Mouse (Mus musculus): ENCODE results near the gene Cass4. TPM values are rescaled to one million over a fixed set of nuclear protein-coding genes. Genes with fewer than 3 reads are reported as not detected.

Cass4 gene
- polyA plus RNA-seq, 1 experiment from 2014 or later, result 0.33 TPM

- H3K9ac ChIP-seq, result no peak overlapping the region
- peak overlapping the region; percentile 14; the same call in 1 of the 2 replicates for H3K27ac ChIP-seq
- no peak for ATAC-seq (ENCODE audit: insufficient number of reproducible peaks, low FRiP score, low TSS enrichment, low read depth)
- peaks cover 18% of the 10 kb centered on the region for H3K36me3 ChIP-seq
- H3K4me2 ChIP-seq, result no peak overlapping the region
- peaks cover 6% of the 10 kb centered on the region for H3K4me1 ChIP-seq
- H3K27me3 ChIP-seq, result no peaks in the 10 kb centered on the region; the same call in 1 of the 2 replicates
- H3K4me3 ChIP-seq, result no peak overlapping the region
- no peaks in the 10 kb centered on the region for H3K9me3 ChIP-seq
- WGBS, result 34% methylated on average over 8 of the region's 8 CpGs
These were observed 80.0 kb downstream of the Cass4 start for GRCm38 (mm10) chr2:172473591-172473990.

GRCm38 (mm10) chr2:172474970-172475369 is 81.4 kb downstream of the Cass4 start:
- no peaks in the 10 kb centered on the region; the same call in 1 of the 2 replicates for H3K27me3 ChIP-seq
- no peak overlapping the region for H3K4me3 ChIP-seq
- H3K9me3 ChIP-seq, result no peaks in the 10 kb centered on the region
- H3K27ac ChIP-seq, result no peak overlapping the region
- H3K4me1 ChIP-seq, result peaks cover 6% of the 10 kb centered on the region
- 32% methylated on average over 6 of the region's 6 CpGs for whole genome bisulfite sequencing
- no peak for ATAC-seq (ENCODE audit: insufficient number of reproducible peaks, low FRiP score, low TSS enrichment, low read depth)
- H3K4me2 ChIP-seq, result no peak overlapping the region
- H3K36me3 ChIP-seq, result peaks cover 4% of the 10 kb centered on the region; the same call in 1 of the 2 replicates
- no peak overlapping the region for H3K9ac ChIP-seq

GRCm38 (mm10) chr2:172476707-172477260 is 83.2 kb downstream of the Cass4 start:
- Histone ChIP-seq H3K36me3 (no peaks in the 10 kb centered on the region), H3K9me3 (no peaks in the 10 kb centered on the region), H3K27ac (no peak overlapping the region), H3K4me3 (no peak overlapping the region), H3K9ac (no peak overlapping the region), H3K4me2 (no peak overlapping the region), H3K4me1 (peaks cover 6% of the 10 kb centered on the region), H3K27me3 (no peaks in the 10 kb centered on the region; the same call in 1 of the 2 replicates)
- 27% methylated on average over 10 of the region's 10 CpGs for WGBS
- ATAC-seq (ENCODE audit: insufficient number of reproducible peaks, low FRiP score, low TSS enrichment, low read depth), result no peak

- H3K9ac ChIP-seq, result no peak overlapping the region
- no peaks in the 10 kb centered on the region for H3K9me3 ChIP-seq
- H3K4me2 ChIP-seq, result no peak overlapping the region
- no peak overlapping the region for H3K4me3 ChIP-seq
- H3K4me1 ChIP-seq, result peaks cover 5% of the 10 kb centered on the region
- WGBS, result 37% methylated on average over 3 of the region's 3 CpGs
- H3K27ac ChIP-seq, result no peak overlapping the region
- no peaks in the 10 kb centered on the region for H3K36me3 ChIP-seq
- no peaks in the 10 kb centered on the region; the same call in 1 of the 2 replicates for H3K27me3 ChIP-seq
- no peak for ATAC-seq (ENCODE audit: insufficient number of reproducible peaks, low FRiP score, low TSS enrichment, low read depth)
These were observed 83.8 kb downstream of the Cass4 start for GRCm38 (mm10) chr2:172477350-172477749.

GRCm38 (mm10) chr2:172477860-172478259 is 84.3 kb downstream of the Cass4 start:
- no peak for ATAC-seq (ENCODE audit: insufficient number of reproducible peaks, low FRiP score, low TSS enrichment, low read depth)
- H3K36me3 ChIP-seq, result no peaks in the 10 kb centered on the region
- H3K27ac ChIP-seq, result no peak overlapping the region
- no peak overlapping the region for H3K4me2 ChIP-seq
- H3K27me3 ChIP-seq, result no peaks in the 10 kb centered on the region; the same call in 1 of the 2 replicates
- H3K4me1 ChIP-seq, result peaks cover 4% of the 10 kb centered on the region
- H3K9ac ChIP-seq, result no peak overlapping the region
- no peaks in the 10 kb centered on the region for H3K9me3 ChIP-seq
- 4% methylated on average over 2 of the region's 2 CpGs for WGBS
- no peak overlapping the region for H3K4me3 ChIP-seq

GRCm38 (mm10) chr2:172480296-172480695 is 86.7 kb downstream of the Cass4 start:
- Histone ChIP-seq H3K4me2 (no peak overlapping the region), H3K9ac (no peak overlapping the region), H3K27ac (no peak overlapping the region), H3K4me3 (no peak overlapping the region), H3K9me3 (no peaks in the 10 kb centered on the region), H3K27me3 (no peaks in the 10 kb centered on the region; the same call in 1 of the 2 replicates), H3K4me1 (peaks cover 5% of the 10 kb centered on the region; the same call in 1 of the 2 replicates), H3K36me3 (no peaks in the 10 kb centered on the region)
- WGBS, result 62% methylated on average over 7 of the region's 7 CpGs
- ATAC-seq (ENCODE audit: insufficient number of reproducible peaks, low FRiP score, low TSS enrichment, low read depth), result no peak

GRCm38 (mm10) chr2:172481654-172482385 is 88.2 kb downstream of the Cass4 start:
- Histone ChIP-seq H3K4me3 (no peak overlapping the region), H3K9ac (no peak overlapping the region), H3K4me2 (no peak overlapping the region), H3K36me3 (no peaks in the 10 kb centered on the region), H3K4me1 (peaks cover 5% of the 10 kb centered on the region; the same call in 1 of the 2 replicates), H3K9me3 (no peaks in the 10 kb centered on the region), H3K27me3 (no peaks in the 10 kb centered on the region), H3K27ac (no peak overlapping the region)
- no peak for ATAC-seq (ENCODE audit: insufficient number of reproducible peaks, low FRiP score, low TSS enrichment, low read depth)
- whole genome bisulfite sequencing, result 75% methylated on average over 16 of the region's 16 CpGs

Other genes with a start within 250 kb of the Cass4 start
- gene Mc3r, start 145.3 kb upstream of the Cass4 start, polyA plus RNA-seq (2015; fragmentation: Nextera tagmentation; extraction: Ambion mirVana), result not detected in 2 replicates
- 15.1 and 16.8 TPM in 2 replicates for gene Fam210b, start 48.2 kb upstream of the Cass4 start, polyA plus RNA-seq (2015; fragmentation: Nextera tagmentation; extraction: Ambion mirVana)
- gene Aurka, start 23.3 kb upstream of the Cass4 start, polyA plus RNA-seq (2015; fragmentation: Nextera tagmentation; extraction: Ambion mirVana), result 73.6 and 76.8 TPM in 2 replicates
- gene Cstf1, start 23.1 kb upstream of the Cass4 start, polyA plus RNA-seq (2015; fragmentation: Nextera tagmentation; extraction: Ambion mirVana), result 32.9 and 33.0 TPM in 2 replicates
- gene Rtf2, start 46.8 kb downstream of the Cass4 start, polyA plus RNA-seq (2015; fragmentation: Nextera tagmentation; extraction: Ambion mirVana), result 74.7 and 79.9 TPM in 2 replicates
- 1.5 and 1.7 TPM in 2 replicates for gene Gcnt7, start 64.8 kb downstream of the Cass4 start, polyA plus RNA-seq (2015; fragmentation: Nextera tagmentation; extraction: Ambion mirVana)
- gene Fam209, start 78.7 kb downstream of the Cass4 start, polyA plus RNA-seq (2015; fragmentation: Nextera tagmentation; extraction: Ambion mirVana), result 0.22 and 0.45 TPM in 2 replicates
- gene Tfap2c, start 155.8 kb downstream of the Cass4 start, polyA plus RNA-seq (2015; fragmentation: Nextera tagmentation; extraction: Ambion mirVana), result 20.1 and 20.4 TPM in 2 replicates

Measured in limb, embryonic 15.5 days (tissue).